Mouse (Mus musculus): ENCODE results near the gene Gpr107. TPM values are rescaled to one million over a fixed set of nuclear protein-coding genes. Genes with fewer than 3 reads are reported as not detected.
A peak's percentile ranks its signal among the peaks of the same experiment; 100 is the strongest.

Gene Gpr107
- total RNA-seq, 2 experiments from 2014 or later: 42.9 to 45.1 TPM

DNA sequence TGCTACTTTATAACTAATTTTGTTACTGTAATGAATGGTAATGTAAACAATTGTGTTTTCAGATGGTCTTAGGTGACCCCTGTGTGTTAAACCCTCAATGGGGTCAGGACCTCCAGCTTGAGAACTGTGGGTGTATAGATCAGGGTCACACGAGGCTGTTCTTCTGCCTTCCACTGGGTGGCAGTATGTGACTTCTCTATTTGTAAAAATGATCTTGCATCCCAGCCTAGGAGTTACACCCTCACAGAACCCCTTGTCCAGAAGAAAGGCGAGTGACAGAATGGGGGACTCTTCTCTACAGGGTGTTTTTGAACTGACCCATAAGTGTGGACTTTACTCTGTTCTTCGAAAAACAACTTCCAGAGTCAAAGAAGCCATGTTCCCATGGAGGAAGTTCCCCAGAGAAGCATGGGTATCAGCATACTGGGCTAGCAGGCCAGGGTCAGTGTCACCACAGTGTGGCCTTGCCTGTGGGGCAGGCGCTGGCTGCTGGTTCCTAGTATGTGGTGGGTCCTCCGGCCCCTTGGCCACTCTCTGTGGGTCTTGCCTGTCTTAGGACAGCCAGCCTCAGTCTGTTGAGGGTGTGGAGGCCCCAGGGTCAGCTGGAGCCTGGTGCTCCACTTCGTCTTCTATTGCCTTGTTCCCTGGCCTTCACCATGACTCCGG lies 42.4 kb downstream of the Gpr107 start:
- peak in 1 of 2 experiments; percentile 38 for DNase-seq (ENCODE audit: low spot score in 2 of 2)

DNA sequence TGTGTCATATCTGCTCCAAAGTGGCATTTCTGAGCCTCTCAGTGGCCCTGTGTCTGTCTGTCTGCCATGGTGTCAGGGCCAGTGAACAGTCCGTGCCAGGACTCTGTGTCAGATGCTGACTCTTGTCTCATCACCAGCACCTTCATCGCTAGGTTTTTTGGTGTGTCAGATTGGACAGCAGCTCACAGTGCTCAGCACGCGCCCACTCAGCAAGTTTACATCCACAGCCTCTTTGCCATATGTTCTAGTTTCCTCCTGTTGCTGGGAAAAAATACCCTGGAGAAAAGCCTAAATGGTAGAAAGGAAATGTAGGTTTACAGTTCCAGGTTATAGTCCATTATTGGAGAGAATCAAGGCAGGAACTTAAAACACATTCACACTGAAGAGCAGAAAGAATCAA lies 46.5 kb downstream of the Gpr107 start:
- DNase-seq (ENCODE audit: low spot score in 2 of 2): peak; percentile 47 to 60

DNA sequence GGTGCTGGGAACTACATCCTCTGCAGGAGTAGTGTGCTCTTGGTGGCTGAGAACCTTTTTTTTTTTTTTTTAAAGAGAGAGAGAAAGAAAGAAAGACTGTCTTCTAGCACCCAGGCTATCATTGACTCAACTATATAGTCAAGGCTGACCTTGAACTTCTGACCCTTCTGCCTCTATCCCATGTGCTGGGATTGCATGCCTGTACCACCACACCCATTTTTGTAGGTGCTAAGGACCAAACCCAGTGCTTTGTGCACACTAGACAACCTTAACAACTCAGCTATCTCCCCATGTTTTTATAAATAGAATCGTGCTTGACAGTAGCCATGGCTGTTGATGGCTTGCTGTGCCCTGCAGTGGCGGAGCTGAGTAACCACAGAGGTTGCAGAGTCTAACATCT lies 47.9 kb downstream of the Gpr107 start:
- DNase-seq (ENCODE audit: low spot score in 2 of 2): no peak

DNA sequence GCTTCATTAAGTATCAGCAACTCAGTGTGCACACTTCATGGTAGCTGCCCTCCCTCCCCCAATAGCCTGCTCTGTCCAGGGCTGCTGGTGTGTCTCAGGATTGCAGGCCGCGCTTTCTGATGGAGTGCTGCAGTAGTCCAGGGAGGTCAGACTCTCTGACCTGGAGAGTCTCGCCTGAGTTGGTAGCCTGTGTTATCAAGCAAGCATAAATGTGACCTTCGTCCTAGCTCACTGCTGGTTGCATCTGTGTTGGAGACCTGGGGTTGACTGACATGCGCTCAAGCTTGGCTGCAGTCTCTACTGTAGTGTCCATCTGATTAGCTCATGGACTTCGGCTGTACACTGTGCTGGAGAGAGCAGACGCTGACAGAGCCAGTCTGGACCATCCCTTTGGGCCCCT lies 49.7 kb downstream of the Gpr107 start:
- DNase-seq (ENCODE audit: low spot score in 2 of 2): no peak

DNA sequence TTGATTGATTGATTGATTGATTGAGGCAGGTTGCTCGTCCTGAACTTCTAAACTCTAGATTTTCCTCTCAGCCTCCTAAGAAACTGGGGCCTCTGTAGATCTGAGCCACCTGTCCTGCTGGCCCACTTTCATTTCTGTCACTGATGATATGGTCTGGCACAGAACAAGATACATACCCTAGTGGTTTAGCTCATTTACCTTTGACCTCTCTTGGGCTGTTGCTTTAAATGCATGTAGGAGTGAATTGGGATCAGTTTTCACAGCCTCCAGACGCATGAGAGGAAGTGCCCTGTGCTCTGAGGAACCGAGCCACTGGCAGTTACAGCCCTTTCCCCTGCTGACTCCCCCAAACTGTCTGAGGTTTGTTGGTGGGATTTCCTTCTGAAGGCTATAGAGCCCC lies 50.2 kb downstream of the Gpr107 start:
- DNase-seq (ENCODE audit: low spot score in 2 of 2): no peak

DNA sequence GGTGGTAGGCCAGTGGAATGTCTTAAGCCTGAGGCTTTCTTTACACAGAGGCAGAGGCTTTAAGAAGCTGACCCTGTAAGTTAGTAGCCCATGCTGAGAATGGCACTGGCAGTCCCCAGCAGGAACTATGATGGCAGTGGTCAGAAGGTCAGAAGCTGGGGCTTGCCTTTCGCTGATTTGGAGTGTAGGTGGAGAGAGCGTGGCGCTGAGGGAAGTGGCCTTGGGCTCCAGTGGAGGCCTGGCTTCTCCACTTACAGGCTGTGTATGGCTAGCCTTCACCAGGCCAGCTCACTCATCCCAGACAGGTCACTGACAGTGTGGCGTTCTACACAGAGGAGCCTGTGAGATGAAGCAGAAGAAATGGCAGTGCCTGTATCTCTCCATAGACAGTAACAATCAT lies 50.8 kb downstream of the Gpr107 start:
- no peak for DNase-seq (ENCODE audit: low spot score in 2 of 2)

DNA sequence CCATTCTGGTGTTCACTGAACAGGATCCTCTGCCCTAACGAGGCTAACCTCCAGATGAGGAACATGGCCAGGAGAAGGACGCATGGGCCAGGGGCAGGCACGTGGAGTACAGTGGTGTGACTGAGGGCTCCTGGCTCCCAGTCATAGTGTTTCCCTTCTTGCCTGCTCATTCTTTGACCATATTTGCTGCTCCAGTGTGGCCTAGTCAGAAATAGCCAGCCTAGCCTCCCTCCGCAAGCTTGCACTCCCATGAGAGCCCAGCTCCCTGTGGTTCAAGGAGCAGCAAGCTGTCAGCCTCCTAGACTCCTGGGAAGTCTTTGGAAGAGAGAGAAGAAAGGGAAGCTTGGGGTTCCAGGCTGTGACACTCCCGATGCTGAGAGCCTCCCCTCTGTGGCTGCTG lies 52.6 kb downstream of the Gpr107 start:
- no peak for DNase-seq (ENCODE audit: low spot score in 2 of 2)

DNA sequence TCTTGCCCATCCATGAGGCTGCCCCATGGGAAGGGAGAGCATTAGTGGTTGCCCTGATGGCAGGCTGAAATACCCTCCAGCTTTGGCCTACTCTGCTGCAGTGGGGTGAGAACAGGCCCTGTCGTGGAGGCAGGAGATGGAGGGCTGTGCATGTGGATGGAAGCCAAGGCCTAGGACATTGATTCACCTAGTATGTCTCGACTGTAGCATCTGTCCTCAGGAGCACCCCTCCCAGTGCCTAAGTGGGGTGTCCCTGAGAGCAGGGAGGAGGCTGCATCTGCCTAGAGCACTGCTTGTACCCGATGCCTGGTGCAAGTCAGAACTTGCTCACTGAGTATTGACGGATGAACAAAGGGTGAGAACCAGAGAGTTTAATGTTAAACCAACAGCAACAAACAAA lies 54.1 kb downstream of the Gpr107 start:
- no peak for DNase-seq (ENCODE audit: low spot score in 2 of 2)

DNA sequence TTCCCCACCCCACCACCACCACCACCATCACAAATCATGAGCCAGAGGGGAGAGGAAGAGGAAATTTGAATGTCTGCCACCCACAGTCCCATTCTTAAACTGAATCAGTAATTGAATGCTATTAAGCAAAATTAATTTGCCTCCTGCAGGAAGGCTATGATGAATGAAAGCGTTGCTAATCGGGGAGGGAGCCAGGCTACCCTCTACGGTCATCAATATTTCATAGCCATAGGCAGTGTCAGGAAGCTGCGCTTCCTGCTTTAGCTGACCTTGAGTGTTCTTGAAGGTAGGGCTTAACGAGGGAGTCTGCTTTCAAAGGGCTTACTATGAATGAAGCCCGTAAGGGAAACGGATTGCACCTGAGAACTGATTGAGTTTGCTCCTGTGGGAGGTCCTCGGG lies 54.8 kb downstream of the Gpr107 start:
- DNase-seq (ENCODE audit: low spot score in 2 of 2): no peak

DNA sequence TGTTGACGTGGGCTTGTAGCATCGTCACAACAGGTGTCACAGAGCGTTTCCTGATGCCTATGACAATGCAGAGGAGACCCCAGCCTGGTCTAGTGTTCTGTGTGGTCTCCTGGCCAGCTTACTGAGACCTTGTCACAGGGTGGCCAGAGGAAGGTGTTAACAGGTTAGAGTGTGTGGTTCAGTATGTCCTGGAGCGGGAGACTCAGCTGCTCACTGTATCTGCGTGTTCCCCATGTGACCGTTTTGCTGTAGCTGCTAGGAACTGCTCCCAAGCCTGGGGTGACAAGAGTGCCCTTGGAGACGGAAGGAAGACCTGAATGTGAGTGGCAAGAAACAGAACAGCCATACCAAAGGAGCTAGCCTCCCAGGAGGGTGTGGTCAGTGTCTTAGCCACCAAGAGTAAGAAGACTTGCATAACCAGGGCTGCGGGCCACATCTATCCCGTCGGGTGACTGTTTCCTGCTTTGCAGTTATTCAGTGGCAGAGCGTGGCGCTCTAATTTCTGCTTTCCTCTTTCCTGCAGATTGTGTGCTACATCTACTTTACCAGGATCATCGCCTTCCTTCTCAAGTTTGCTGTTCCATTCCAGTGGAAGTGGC lies 56.5 kb downstream of the Gpr107 start:
- DNase-seq (ENCODE audit: low spot score in 2 of 2): no peak

DNA sequence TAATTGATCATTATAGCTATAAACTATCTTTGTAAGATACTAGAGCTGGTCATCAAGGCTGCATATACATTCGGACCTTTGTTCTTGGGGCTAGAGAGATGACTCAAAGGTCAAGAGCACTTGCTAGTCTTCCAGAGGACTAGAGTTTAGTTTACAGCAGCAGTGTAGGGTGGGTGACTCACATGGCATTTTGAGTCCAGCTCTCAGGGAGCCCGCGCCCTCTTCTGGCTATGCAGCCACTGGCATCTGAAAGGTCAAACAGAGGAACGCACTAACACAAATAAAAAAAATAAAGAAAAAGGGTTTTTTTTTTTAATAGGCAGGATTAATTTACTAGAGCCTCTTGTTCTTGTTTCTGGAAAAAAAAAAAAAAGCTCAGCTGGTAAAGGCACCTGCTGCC lies 57.4 kb downstream of the Gpr107 start:
- DNase-seq (ENCODE audit: low spot score in 2 of 2): peak in 1 of 2 experiments; percentile 30

DNA sequence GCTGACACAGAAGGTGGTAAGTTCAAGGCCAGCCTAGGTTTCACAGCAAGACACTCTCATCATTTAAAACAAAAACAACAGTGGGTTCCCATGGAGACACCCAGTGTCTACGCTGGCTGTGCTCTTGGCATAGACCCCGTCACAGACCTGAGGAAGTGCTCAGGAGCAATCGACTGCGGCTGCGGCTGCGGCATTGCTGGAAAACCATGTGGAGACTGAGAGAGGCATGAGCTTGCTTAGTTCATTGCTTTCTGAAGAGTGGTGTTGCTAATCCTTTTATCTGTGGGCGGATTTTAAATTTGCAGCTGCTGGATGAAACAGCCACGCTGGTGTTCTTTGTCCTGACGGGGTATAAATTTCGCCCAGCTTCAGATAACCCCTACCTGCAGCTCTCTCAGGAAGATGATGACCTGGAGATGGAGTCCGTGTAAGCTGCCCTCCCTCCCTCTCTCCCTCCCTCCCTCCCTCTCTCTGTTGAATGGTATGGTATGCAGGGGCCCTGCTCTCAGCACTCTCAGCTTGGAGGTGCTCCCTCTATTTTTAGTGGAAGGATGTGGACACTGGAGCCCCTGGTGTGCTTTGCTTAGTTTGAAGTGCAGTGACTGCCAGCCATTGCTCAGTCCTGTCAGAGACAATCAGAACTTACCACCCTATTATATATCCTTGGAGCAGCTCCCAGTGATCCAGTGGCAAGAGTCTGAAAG lies 58.2 kb downstream of the Gpr107 start:
- no peak for DNase-seq (ENCODE audit: low spot score in 2 of 2)

DNA sequence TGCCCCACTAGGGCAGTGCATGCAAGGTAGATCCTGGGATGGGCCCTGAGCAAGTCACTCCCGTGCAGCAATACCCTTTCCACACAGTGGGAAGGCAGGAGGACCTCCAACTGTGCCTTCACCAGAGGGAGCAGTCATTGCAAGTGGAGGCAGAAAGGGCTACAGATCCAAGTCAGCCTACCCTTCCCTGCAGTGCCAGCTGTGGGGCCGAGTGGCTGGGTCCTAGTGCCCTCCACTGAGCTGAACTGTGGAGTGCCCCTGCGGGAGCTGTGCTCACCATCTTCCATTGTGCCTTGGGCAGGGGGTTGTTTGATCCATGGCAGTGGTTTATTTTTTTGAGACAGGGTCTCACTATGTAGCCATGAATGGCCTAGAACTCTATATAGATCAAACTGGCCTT lies 59.1 kb downstream of the Gpr107 start:
- DNase-seq (ENCODE audit: low spot score in 2 of 2): no peak

DNA sequence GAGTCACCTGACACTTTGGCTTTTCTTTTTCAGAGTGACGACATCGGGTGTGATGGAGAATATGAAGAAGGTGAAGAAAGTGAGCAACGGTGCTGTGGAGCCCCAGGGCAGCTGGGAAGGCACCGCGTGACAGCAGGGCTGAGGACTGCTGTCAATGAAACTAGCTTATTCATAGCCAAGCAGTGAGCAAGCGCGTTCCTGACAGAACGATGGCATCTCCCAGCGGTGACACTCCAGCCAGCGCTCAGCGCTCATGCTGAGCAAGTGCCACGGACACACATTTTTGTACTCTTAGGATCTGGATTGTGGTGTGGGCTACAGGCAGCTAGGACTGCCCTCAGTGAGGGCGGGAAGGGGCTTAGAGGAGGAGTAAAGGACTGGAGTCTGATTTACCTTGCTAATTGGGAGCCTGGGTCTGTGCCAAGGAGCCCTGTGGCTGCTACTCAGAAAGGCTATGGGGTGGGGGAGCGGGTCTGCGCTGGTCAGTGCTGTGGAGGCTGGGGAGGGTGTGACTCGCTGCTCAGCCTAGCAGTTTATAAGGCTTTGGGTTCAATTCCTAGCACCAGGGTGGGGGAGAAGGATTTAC lies 62.2 kb downstream of the Gpr107 start:
- no peak for DNase-seq (ENCODE audit: low spot score in 2 of 2)

DNA sequence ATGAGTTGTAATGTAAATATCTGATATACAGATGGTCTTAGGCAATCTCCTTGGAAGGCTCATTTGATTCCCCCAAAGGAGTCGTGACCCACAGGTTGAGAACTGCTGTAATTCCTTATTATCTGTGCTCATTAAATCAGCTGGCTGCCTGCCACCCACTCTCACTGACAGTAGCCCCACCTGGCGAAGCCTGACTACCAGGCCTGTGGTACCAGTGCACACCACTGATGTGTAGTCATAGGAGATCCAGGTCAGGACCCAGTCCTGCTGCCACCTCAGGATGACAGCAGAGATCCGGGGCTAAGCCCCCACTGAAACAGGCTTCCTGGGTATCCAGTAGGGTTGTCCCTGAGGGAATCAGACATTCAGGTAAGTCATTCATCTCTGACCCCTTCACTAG lies 66.5 kb downstream of the Gpr107 start:
- no peak for DNase-seq (ENCODE audit: low spot score in 2 of 2)

DNA sequence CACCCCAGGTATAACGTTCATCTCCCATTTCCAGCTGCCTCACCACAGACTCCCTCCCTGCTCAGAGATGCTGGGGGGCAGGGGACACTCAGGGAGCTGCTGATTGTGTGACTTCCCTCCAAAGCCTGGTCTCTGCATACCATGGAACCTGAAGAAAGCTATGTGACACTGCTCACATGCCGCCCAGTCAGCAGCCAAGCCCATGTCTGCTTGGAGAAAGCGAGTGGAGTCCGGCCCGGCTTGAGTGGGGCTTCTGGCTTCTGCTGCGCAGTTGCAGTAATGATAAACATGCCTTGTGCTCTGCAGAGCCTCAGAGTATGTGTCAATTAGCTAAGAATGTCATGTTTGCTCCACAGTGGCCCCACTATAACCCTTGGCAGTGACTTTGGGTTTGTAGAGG lies 67.4 kb downstream of the Gpr107 start:
- no peak for DNase-seq (ENCODE audit: low spot score in 2 of 2)

DNA sequence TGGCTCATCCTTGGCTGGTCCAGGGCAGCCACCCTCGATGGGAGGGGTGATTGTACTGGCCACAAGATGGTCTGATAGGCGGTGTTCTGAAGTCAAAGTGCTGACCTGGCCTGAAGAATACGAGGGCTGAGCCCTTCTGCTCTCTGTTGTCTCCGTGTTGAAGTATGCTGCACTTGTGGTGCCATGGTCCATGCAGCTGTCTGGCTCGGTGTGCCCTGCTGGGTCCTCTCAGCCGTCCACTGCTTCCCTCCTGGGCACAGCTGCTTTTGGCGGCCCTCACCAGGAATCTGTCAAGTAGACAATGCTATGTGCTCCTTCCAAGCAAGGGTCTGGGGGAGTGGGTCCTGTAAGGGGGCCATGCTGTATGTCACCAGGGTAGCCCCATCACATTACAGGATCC lies 68.7 kb downstream of the Gpr107 start:
- no peak for DNase-seq (ENCODE audit: low spot score in 2 of 2)

DNA sequence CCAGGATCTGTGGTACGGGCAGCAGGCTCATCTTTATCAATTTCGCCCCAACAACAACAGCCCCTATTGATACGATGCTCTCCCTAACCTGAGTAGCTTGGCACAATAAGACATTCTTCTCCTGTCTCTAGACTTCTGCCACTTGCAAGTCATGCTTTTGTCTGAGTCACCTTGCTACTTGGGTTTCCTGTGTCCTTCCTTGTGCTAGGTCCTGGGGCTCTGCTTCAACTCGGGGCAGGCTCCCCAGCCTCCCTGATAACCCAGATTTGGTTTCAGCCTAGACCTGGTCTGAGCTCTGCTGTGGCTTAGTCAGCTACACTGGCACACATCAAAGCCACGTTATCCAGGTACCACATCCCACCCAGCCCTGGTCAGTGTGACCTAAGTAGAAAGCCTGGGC lies 69.5 kb downstream of the Gpr107 start:
- DNase-seq (ENCODE audit: low spot score in 2 of 2): no peak

DNA sequence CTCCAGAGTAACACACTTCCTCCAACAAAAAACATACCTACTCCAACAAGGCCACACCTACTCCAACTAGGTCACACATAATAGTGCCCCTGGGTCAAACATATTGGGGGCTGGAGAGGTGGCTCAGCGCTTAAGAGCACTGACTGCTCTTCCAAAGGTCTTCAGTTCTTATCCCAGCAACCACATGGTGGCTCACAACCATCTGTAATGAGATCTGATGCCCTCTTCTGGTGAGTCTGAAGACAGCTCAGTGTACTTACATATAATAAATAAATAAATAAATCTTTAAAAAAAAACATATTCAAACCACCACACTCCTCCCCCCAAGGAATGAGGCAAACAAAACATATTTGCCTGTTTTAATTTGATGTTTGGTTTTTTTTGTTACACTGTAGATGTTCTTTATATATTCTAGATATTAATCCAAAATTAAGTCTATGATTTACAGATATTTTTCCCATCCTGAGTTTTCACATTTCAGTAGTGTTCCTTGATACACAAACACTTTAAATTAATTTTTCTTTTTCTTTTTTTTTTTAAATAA lies 76.7 kb downstream of the Gpr107 start:
- DNase-seq (ENCODE audit: low spot score in 2 of 2): no peak

DNA sequence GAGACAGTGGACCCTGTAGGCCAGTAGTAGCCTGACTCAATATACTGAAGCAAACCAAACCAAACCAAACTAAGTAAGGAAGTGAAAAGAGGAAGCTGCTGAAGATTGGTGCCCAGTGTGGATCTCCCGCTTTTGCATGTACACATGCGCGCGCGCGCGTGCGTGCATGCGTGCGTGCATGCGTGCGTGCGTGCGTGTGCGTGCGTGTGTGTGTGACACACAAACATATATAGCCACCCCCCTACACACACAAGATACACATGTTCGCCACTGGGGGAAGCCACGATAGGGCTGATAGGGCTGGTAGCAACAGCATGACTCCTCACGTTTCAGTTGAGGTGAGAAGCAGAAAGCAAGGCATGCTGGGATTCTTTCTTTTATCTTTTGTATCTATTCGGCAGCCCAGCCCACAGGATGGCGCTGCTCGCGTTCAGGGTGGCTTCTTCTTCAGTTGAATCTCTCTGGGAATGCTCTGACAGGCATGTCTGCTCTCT lies 87.1 kb downstream of the Gpr107 start:
- no peak for DNase-seq (ENCODE audit: low spot score in 2 of 2)

DNA sequence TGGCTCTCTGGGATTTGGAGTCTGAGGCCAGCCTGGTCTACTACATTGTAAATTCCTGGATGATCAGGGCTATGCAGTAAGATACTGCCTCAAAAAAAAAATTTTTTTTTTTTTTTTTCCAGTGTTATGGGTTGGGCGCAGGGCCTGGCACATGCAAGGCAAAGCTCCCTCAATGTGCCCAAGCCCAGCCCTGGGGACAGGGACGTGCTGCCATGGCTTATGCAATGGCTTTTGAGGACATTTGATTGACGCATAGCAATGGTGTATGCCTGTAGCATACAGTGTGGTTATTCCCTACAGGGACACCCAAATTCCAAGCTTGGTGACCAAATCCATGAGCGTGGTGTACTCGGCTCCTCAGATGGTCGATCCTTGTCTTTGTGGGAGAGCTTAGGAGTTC lies 87.7 kb downstream of the Gpr107 start:
- no peak for DNase-seq (ENCODE audit: low spot score in 2 of 2)

DNA sequence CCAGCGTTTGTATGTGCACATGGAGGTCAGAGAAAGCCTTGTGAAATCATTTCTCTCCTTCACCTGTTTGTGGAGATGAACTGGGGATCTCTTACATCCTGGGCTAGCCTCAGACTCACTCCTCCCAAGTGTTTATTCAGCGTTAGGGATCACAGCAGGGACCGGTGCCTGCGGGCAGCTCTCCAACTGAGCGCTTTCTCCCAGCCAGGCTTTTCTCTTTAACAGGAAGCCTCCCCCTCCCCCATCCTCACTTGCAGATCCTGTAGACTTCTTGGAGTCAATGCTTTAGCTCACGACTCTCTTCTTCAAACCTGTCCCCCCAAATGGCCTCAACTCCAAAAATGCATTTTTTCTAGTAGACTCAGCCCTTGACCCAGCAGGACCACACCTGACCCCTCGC lies 89.5 kb downstream of the Gpr107 start:
- no peak for DNase-seq (ENCODE audit: low spot score in 2 of 2)
